Mouse (Mus musculus): ENCODE data around the gene Zfp142.

Zfp142 gene

DNA sequence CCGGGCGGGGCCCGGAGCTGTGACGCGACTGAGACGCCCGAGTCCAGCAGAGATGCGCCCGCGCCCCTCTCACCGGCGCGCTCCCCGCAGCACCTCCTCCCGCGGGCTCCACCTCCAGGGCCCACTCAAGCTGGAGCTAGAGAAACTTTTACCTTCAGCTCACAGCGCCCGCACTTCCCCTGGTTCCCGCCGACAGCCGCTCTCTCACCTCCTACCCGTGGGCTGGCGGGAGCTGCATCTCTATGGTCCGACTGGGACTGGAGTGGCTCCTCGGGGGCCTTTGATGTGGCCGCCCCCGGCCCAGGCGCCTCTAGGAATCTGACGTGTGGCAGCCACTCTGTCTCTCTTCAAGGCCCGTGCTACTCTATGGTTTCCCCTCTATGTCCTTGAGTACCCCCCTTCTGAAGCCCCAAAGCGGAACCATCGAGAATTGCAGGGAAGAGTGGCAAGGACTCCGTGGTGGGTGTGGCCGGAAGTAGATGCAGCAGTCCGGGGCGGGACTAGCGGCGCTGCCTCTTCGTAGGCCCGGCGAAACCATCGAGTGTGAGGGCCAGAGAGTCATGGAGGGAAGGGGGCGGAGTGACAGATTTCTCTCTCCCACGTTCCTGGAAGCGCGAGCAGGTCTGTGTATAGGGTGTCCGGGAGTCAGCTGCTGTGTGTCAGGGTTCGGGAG, at the start of gene Zfp142, which contains the start of gene Bcs1l:
Gene Zfp142, minus strand, starts transcription at position 474 of the 673 bp plus-strand sequence.
Gene Bcs1l, plus strand, starts transcription at position 517 of the 673 bp plus-strand sequence.
- DNase-seq (ENCODE audit: low read depth, low spot score) = peak; percentile 98

DNA sequence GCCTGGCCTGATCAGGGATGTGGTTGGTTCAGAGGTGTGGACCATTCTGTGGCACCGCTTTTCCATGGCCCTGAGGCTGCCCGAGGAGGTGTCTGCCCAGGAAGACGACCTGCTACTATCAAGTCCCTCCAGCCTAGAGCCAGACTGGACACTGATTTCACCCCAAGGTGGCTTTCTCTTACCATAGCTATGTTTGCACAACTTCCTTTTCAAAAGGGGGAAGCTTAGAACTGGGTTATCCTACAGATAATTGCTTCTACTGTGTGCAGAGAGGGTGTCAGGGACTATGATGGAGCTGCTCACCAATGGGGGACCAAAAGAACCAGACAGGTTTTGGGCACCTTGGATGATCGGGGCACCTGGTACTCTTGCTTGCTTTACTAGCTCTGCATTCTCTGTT, 44.7 kb upstream of the Zfp142 start:
- DNase-seq (ENCODE audit: low read depth, low spot score) = no peak

DNA sequence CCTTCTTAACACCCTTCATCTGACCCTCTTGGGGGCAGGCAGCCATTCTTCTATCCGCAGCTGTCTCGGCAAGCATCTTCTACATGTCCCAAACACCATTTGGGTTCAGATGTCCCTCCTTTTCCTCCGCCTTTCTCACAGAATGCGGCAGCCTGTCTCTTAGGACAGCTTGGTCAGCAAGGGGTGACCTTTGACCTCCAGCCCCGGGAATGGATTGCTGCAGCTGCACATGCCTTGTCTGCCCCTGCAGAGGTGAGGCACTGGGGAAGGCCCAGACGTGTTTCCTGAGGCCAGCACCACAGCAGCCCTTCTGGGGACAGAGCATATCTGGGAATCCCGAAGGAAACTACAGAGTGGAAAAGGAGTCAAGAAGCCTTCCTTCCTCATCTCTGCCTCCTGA, 40.0 kb upstream of the Zfp142 start:
- DNase-seq (ENCODE audit: low read depth, low spot score) = no peak

DNA sequence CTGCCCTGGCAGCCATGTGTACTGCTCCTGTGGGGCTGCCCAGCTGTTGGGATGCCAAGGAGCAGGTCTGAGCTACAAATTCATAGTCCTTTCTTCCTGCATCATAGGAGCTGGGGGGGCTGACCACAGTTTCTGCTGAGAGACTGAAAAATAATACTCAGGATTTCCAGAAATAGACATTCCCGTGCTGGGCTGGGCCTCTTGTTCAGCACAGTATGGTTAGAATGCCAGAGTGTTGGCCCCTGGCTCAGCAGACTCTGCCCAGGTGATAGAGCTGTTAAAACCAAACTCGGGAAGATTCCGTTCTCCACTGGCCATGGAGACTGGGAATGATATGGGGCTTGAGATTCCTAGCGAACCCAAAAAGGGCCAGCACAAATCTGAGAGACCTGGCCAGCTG, 38.0 kb upstream of the Zfp142 start:
- DNase-seq (ENCODE audit: low read depth, low spot score) = no peak

DNA sequence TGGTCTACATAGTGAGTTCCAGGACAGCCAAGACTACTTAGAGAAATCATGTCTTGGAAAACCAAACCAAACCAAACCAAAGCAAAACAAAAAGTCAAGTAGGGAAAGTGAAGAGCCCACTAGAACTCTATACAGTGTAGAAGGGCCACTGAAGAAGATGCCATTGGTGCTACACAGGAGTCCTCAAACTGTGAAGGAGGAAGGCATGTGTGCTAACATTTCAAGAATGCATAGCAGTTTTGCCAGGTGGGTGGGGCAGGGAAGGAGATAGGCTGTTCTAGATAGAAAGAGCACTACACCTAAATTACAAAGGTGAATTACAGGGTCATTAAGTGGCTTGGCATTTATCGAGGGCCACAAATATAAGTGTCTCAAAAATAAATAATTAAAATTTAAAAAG, 36.1 kb upstream of the Zfp142 start:
- no peak for DNase-seq (ENCODE audit: low read depth, low spot score)

DNA sequence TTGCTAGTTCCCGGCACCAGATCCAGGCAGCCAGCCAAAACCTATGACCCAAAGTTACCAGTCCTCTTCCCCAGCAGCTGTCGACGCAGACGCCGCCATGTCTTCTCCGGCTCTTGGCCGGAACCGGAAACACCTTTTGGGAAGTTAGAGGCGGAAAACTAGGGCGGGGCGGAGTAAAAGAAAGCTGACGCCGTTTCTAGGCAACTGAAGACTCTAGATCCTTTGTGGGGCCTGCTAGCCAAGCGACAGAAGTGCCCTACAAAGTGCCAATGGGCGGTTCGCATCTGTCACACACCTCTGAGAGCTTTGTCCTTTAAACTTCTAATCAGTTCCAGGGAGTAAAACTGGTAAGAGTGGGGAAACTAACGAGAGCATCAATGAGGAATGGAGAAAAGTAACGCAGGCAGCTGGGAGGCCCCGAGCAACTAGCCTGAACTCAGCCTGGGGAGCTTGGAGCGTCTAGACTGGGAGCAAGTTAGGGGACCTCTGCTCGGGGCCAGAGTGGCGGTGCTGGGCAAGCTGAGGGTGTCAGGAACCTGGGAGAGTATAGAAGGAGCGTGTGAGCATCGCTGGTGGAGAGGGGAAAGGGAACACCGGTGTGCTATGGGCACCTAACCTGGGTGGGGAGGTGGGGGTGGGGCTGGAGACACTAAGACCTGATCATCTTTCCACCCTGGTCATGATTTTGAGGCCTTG, 13.4 kb upstream of the Zfp142 start, which contains the start of the genes Rnf25 and Stk36:
Gene Rnf25, minus strand, starts transcription at position 131 of the 696 bp plus-strand sequence.
Gene Stk36, plus strand, starts transcription at position 179 of the 696 bp plus-strand sequence.
- DNase-seq (ENCODE audit: low read depth, low spot score) = peak; percentile 88

DNA sequence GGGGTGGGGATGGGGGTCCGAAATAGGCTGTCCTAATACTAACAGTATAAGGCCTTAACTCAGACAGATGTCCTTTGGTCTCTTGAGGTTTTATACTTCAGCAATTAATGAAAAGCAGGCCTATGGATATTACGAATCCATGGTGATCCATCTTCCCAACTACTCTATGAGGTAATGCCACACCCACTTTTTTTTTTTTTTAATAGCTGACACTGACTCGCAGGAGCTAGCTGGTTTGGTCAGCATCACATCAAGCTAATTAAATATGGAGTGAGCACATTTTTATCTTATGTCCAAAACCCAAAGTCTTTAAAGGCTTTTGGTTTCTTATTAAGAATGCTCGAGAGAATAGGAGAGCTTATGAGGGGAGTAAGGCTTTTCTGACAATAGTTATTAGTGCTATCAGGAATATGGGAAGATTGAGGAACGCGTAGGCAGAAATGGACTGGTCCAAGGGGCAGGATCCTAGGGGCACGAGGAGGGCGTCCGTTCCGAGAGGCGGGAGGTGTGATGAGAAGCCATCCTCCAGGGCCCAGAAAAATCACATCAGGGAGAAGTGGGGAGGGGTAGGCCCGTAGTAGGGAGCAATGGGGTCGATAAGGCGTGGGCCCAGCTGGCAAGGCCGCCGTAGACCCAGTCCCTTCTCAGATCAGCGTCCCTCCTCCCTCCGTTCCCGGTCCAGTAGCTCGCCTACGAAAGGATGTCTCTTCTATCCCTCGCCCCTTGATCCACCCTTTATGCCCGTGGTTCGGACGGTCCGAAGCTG, 12.6 kb upstream of the Zfp142 start:
- DNase-seq (ENCODE audit: low read depth, low spot score) = no peak

DNA sequence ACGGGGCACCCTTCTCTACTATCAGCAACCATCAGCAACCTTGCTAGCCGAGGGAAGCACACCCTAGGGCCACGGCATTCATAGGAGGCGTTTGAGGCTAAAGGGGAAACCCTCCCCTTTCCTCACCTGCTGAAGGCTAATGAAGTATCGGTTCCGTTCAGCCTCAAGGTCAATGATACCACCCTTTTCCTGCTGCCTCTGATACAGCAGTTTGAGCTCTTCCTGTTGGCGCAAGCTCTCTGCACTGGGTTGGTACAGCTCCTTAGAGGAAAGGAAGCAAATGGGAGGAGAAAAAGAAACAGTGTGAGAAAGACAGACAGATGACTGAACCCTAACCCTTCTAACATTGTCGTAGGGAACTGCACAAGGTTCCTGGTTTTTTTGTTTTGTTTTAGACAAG, 6.4 kb upstream of the Zfp142 start:
- no peak for DNase-seq (ENCODE audit: low read depth, low spot score)

DNA sequence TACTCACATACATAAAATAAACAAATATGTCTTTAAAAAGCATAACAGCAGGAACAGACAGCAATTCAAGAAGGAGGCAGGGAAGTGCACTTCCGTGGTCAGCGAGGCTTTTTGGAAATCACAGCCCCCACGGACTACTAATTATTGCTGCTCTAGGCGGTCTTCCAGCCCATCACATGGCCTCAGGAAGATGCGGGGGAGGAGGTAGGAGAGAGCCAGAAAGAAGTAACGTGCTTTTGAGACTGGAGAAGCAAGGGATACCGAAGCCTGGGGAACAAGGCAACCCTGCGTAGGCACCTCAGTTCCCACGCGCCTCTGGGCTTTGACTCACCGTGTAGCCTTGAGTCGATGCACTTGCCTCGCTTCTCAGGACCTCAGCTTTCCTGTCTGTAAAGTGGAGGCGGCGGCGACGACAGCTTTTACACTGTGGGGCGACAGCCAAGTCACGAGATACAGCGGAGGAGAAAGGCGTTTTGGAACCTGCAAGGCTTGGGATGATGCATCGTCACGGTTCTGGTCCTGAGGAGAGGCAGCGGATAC, 743 bp downstream of the Zfp142 start:
- no peak for DNase-seq (ENCODE audit: low read depth, low spot score)

DNA sequence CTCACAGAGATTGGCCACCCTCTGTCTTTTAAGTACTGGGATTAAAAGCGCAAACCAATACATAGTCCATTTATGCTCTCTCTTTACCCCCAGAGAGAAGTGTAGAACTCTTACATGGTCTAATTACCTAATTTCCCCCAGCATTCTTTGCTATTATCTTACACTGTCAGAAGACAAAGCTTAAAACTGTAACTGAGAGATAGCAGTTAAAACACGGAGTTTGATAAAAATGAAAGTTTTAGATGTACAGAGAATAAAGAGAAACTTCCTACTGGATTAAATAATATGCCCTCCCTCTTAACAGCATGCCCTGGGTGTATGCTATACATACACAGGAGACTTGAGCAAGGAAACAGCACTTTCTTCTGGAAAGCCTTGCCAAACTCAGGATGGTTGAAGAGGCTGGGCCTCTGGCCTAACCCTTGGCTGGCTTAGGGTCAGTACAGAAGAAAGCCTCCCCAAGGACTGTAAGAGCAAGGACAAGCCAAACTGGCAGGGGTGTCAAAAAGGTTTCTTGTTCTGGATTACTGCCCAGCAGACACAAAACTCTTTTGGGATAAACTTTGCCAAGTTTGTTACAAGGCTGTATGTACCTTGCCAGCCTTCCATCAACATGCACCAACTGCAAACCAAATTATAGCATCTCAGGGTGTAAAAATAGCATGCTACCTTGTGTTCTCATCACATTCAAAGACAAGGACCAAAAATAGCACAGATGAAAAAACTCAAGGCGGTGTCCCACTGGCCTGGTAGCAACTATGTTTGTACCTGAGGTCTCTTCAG, 3.2 kb downstream of the Zfp142 start:
- no peak for DNase-seq (ENCODE audit: low read depth, low spot score)

DNA sequence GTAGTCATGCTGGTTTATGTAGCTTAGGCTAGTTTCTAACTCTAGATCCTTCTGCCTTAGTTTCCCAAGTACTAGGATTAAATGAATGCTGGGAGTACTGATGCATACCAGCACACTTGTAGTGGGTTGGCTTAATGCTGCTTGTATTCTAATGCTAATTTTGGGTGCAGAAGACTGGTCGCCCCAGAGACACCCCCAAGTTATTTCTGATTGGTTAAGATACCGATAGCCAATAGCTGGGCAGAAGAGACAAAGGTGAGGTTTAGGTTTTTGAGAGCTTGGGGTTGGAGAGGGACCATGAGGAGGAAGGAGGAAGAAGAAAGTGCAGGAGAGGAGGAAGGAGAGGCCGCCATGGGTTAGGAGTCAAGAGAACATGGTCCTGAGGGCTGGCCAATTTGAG, 5.4 kb downstream of the Zfp142 start:
- DNase-seq (ENCODE audit: low read depth, low spot score) = no peak

DNA sequence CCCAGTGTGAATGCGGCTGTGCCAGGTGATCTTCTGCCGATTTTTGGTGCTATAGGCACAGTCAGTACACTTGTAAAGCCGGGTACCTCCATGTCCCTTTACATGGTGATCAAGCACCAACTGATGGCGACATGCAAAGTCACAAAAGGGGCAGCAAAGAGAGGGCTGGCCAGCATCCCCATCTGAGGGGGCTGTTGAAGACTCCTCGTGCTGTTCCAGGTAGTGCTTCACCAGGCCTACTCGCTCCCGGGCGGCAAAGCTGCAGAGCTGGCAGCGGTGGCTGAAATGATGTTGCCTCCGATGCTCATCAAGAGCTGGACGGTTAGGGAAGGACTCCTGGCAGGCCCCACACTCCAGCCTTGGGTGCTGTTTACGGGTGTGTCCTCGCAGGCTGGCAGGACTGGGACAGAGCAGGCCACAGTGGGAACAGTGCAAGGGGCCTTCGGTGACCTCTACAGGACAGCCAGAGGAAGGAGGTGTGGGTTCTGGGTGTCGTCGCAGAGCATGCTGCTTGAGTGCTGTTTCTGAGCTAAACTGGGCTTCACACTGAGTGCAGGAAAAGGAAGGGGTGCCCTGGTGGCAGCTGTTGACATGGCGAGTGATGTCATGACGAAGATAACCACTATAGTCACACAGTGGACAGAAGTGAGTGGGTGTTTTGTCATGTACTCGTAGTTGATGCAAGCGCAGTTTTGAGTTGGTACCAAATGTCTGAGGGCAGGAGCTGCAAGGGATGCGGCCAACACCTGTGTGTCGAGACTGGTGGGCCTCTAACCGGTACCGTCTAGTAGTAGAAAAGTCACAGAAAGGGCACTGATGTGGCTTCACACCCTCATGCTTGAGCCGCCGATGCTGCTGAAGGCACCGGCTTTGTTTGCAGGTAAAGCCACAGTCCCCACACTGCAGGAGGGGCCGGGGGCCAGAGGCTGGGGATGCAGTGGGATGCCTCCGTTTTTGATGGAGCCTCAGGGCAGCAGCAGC, 18.0 kb downstream of the Zfp142 start:
- DNase-seq (ENCODE audit: low read depth, low spot score) = no peak

DNA sequence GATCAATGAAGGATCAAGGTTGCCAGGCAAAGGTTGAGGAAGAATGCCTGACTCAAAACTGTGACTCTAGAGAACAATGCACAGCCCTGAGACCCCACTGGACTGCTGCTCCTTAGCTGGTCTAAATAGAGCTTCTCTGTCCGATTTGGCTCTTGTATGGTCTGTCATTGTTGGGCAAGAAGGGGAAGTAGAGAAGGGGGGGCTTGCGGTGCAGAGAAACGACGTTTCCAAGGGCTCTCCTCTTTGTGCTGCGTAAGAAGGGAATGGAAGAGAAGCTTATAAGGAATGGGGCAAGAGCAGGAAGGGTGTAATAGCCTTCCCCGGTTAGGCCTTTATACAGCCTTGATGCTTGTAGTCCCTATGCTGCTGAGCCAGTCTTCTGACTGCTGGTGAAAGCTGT, 22.2 kb downstream of the Zfp142 start:
- no peak for DNase-seq (ENCODE audit: low read depth, low spot score)

DNA sequence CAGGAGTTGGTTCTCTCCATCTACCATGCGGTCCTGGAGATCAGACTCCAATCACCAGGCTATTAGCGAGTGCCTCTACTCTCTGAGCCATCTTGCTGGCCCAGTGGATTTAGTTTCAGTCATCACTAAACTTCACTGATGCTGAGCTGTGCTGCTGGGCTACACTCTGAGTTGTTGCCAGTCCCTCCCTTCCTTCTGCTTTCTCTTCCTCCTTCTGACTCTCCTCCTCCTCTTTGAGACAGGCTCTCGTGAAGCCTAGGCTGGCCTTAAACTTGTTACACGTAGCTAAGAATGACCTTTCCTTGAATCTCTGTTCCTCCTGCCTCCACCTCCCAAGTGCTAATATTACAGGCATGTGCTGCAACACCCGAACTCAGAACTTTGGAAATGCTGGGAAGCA, 29.0 kb downstream of the Zfp142 start:
- DNase-seq (ENCODE audit: low read depth, low spot score) = no peak

DNA sequence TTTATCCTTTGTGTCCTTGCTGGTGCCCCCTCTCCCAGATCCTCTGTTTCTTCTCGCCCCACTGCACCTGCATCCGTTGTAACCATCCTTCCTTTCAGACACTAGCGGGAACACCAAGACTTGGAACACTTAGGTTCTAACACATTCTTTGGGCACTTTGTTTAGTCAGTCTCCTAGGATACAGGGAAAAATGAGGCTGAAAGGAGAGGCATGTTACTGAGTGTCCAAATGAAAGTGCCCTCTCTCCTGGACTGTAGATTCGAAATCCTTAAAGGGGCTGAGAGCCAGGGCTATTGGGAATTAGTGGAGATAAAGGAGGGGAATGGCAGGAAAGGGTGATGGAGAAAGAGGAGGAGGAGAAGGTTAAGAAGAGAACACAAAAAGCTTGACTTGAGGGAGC, 43.9 kb downstream of the Zfp142 start, which contains the start of gene Usp37:
Gene Usp37, minus strand, starts transcription at position 101 of the 400 bp plus-strand sequence.
- no peak for DNase-seq (ENCODE audit: low read depth, low spot score)

DNA sequence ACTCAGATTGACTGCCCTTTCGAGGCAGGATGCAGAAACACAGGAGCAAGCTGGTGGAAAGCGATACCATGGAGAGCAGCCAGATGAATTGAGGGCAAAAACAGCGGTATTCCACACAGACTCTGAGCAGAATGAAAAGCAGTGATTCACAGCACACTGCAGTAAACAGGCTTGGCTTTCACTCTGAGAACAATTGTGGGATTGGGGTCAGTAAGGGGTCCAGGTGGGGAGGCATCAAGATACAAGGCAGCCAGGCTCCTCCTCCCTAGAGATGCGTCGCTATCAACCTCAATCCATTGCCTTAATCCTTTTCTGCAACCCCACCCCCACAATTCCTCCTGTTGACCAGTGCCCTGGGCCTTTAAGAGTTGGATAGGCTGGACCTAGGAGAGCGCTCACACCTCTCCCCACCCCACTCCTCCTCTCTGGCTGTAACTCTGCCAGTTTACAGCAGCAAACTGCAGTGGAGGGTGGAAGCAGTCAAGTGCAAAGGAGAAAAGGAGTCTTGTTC, 45.5 kb downstream of the Zfp142 start, which contains the start of gene Plcd4:
Gene Plcd4, plus strand, starts transcription at position 438 of the 511 bp plus-strand sequence.
- DNase-seq (ENCODE audit: low read depth, low spot score) = no peak

DNA sequence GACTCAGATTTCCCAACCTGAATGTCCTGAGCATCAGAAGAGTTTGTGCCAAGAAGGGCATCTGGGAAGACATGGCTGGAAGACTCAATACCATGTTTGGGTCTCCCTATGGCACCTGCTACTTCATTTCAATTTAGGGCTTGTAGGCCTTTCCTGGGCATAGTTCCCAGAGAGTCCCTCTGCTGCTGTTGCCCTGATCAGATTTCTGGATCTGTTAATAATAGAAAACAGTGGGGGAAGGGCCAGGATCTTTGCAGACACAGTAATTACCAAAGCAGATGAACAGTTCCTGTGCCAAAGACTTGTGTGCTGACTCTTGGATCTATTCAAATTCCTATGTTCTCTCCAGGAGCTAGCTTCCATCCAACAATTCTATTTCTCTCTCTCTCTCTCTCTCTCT, 49.4 kb downstream of the Zfp142 start:
- DNase-seq (ENCODE audit: low read depth, low spot score) = no peak

DNA sequence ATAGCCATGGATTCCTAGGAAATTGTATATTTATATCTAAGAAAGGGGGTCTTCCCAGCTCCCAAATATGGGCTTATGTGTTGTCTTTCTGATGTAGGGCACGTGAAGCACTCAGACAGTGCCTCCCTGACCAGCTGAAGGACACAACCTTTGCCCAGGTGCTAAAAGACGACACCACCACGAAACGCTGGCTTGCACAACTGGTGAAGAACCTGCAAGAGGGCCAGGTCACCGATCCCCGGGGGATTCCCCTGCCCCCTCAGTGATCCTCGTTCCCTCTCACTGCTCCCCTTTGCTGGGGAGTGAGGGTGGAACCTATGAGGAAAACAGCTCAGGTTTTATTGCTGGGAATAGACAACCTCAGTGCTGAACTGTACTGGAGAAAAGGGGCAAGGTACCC, 59.5 kb downstream of the Zfp142 start:
- no peak for DNase-seq (ENCODE audit: low read depth, low spot score)

DNA sequence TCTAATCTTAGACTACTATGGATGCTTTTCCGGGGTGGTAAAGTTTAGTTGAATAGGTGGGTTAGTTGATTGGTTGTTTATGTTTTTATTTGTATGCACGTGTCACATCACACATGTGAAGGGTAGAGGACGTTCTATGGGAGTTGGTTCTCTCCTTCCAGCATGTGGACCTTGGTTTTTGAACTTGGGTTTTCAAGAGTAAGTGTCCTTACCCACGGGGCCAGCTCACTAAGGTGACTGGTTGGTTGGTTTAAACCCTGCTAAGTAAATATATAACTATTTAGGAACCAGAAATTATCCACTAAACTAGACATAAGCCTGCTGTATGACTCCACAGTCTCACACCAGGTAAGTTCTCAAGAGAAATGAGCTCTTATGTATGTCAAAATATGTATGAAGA, 63.3 kb downstream of the Zfp142 start:
- DNase-seq (ENCODE audit: low read depth, low spot score) = no peak

DNA sequence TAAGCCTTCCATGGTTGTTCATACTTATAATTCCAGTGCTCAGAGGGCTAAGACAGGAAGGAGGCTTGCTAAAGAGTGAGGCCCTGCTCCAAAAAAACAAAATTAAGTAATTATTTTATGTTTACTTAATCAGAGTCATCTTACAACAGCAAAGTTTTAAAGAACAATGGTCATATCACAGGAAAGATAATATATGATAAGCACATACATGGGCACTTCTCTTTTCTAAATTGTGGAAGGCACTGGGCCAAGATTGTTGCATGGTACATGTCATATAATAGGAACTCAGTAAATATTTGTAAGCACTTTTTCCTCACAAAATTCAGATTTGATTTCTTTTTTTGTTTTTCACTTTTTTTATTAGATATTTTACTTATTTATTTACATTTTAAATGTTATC, 68.2 kb downstream of the Zfp142 start:
- no peak for DNase-seq (ENCODE audit: low read depth, low spot score)

Data from CD4-positive, CD25-positive, alpha-beta regulatory T cell, adult 2 months (primary cell).